In the genomic region with DNA sequence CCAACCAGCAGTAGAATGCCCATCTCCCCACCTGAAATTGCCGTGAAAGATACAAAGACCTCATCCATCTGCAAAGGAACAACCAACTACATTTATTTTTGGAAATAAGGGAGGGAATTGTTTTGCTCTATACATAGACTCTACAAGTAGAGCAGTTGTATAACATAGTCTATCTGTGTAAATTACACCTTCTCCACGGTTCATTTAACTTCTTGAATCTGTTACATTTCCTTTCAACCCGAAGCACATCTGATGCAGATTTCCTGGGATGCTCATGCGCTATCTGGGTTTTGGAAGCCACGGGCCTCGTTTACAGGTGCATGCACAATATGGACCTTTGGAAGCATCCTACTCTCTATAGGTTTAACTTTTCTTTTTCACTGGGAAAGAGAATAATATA, we compare ENCODE assay signal across 24 mouse cellular contexts.
DNase-seq lines count a peak whose midpoint lies in the region; ATAC-seq and TF ChIP-seq lines count a peak whose summit lies in the region.
"Had no signal": no experiment of that assay in that cellular context is flagged by ENCODE, and none has a peak within 500 bp of the region (broad histone marks: within the 10 kb centered on the region; RNA-seq: fewer than 3 reads in every experiment).

No protein-coding gene starts in this region.

- peak overlapping the region; percentile 20; the same call in 1 of the 2 replicates for H3K27ac ChIP-seq in left cerebral cortex, adult 2 months
- H3K27ac ChIP-seq: embryonic facial prominence, embryonic 13.5 days; embryonic facial prominence, embryonic 15.5 days; forebrain, embryonic 10.5 days; forebrain, embryonic 12.5 days had no signal

- no peak for TF ChIP-seq CTCF in left cerebral cortex, adult 2 months (IDR thresholded peaks at IDR 0.05)

- no peak for DNase-seq in cerebellum, adult 11-12 months
- DNase-seq in cerebellum, adult 9-10 months = peak; percentile 52
- no peak for DNase-seq in cerebellum, adult 8-10 months
- DNase-seq in left cerebral cortex, adult 2 months (ENCODE audit: extremely low spot score in 1 of 2, low spot score in 2 of 2) = no peak
- no peak for DNase-seq in left cerebral cortex, postnatal 36 days (ENCODE audit: low spot score in 2 of 2)
- DNase-seq in kidney, postnatal 36 days = no peak
- DNase-seq: adrenal gland, adult 8-10 months; adrenal gland, postnatal 14 days; adrenal gland, postnatal 36 days; B cell, adult 2 months; cerebellum, postnatal 14 days; cerebellum, postnatal 36 days; embryo, embryonic 11 days had no signal

- intact Hi-C loops in left cerebral cortex, adult 2 months (cut with DNase I) = no loop called here
- intact Hi-C loops in left cerebral cortex, postnatal 36 days (cut with DNase I) = no loop called here

- peak; percentile 56 for ATAC-seq in cerebellum, adult (ENCODE audit: insufficient number of reproducible peaks, low FRiP score, low TSS enrichment)
- ATAC-seq: activated CD4-positive, CD25-positive, alpha-beta regulatory T cell, adult 4 months; CD4-positive, CD25-positive, alpha-beta regulatory T cell, adult 4 months; forebrain, embryonic 14.5 days; forebrain, embryonic 16.5 days; Patski had no signal

- H3K4me3 ChIP-seq in left cerebral cortex, adult 2 months = no peak overlapping the region
- H3K4me3 ChIP-seq: embryonic facial prominence, embryonic 13.5 days; embryonic facial prominence, embryonic 15.5 days; erythroblast, embryonic 14.5 days; forebrain, embryonic 10.5 days; forebrain, embryonic 12.5 days had no signal
